Mouse (Mus musculus): ENCODE results near the gene Kcnt2.

Gene Kcnt2

DNA sequence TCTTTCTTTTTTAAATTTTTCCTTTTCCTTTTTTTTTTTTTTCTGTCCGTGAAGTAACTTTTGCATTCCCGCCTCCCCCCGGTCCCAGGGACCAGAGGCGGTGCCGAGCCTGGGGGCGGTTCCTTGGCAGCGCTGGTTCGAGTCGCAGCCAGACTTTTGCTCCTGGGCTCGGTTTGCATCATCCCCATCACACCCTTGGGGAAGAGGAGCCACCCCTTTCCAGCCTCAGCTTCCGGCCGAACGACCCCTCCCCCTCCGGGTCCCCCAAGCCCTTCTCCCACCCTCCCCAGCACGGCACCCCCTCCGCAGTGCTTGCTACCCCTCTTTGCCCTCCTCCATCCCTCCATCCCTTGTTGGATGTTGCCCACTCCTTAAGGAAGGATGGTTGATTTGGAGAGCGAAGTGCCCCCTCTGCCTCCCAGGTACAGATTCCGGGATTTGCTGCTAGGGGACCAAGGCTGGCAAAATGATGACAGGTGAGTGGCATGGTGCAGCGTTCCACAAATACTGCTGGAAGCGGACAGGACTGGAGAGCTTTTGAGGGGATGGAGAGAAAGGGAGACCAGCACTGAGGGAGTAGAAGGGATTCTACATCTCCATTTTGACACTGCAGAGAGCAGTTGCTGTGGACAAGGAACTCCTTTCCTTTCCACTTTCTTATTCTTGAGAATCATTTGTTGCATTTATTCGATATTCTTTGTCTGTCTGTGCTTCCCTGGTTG is at the start of gene Kcnt2:
Kcnt2 (plus strand) TSS at position 283 of the 722 bp plus-strand sequence.
- no peak for DNase-seq (ENCODE audit: low spot score in 2 of 2)

DNA sequence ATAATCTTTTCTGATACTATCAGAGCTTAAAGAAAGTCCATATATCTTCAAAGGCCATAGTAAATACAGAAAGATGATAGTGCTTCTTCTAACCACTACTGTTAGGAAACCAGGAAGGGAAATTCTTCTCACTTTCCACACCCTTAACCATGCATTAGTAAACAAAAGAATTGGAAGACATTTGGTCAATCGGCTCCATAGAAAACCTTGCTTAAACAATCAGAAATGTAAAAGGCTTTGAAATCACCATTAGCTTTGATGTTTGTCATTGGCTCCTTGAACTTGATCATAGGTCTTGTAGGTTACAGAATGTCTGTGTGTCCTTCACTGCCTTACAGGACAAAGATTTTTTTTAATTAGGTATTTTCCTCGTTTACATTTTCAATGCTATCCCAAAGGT is 40.6 kb upstream of the Kcnt2 start:
- no peak for DNase-seq (ENCODE audit: low spot score in 2 of 2)

DNA sequence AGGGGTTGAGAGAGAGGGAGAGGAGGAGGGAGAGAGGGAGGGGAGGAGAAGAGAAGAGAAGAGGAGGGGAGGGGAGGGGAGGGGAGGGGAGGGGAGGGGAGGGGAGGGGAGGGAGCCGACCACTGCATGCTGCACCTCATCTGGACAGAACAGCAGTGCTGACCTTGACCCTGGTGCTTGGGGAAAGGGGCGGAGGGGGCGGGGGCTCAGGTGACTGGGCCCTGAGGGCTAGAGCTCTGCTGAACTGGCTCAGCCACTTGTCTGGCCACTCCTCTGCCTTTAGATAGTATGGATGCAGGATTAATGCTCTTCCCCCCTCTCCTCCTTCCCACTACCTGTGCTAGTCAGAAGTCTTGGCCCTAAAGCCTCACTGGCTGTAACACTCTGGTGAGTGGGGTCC is 20.7 kb upstream of the Kcnt2 start:
- no peak for DNase-seq (ENCODE audit: low spot score in 2 of 2)

DNA sequence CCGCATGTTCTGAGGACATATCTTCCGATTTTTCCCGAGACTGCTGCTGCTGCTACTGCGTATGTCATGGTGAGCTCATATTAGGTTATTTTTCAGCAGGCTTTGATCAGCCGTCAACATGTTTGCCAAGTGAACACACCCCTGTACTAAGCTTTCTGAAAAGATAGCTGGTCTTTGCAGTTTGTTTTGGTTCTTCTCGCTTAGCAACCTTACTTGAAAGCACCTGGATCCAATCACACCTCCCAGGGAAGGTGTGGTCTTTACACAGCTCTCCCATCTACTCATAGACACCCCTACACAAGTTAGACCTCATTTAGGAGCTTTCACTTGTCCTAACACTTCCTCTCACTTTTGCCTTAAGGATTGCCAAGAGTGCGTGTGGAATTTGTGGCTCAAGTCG is 19.3 kb upstream of the Kcnt2 start:
- no peak for DNase-seq (ENCODE audit: low spot score in 2 of 2)

DNA sequence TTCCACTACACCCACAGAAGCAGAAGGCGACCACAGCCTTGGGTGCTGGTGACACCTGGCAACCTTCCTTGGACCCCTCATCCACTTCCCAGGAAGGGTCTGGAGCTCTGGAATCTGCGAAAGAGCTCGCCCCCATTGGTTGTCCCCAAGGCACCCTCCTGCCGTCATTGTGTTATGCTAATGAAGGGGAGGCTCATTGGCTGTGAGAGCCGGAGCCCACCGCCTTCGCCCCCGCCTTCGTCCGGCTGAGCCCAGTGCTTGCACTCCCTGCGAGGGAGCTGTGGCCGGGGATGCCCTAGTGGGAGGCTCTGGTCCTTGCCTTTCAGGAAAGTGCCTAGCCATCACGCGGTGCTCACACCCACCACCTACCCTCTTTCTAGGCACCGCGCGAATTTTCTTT is 493 bp upstream of the Kcnt2 start:
- no peak for DNase-seq (ENCODE audit: low spot score in 2 of 2)

DNA sequence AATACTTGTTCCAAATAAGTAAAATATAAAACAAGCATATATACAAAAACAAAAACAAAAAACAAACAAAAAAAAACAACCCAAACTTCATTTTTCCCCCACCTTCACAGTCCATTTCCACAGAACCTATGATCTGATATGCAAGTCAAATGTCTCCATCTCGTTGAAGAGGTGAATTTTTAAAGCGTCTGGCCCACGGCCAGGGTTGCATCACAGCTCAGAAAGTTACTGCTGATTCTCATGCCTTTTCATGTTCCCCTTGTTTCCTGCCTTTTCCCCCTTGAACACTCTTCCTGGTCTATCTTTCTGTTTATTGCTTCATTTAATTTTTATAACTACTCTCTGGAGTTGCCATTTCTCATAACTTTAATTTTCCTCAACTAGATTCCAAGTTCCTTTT is 18.7 kb downstream of the Kcnt2 start:
- no peak for DNase-seq (ENCODE audit: low spot score in 2 of 2)

DNA sequence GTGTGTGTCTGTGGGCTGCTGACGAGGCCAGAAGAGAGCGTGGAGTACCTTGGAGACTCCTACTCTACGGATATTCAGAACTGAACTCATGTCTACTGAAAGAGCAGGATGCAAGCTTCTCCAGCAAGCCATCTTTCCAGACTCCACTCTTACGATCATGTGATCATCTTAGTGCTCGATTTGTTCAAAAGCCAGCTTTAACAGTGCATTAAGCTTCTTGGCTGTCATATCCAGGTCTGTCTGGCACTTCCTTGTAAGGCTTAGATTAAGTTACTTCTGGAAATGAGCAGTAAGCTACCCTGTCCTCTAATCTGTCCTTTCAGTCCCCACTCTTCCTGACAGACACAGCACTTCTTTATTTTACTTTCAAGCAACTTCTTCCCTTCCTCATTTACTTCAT is 20.1 kb downstream of the Kcnt2 start:
- DNase-seq (ENCODE audit: low spot score in 2 of 2): no peak

DNA sequence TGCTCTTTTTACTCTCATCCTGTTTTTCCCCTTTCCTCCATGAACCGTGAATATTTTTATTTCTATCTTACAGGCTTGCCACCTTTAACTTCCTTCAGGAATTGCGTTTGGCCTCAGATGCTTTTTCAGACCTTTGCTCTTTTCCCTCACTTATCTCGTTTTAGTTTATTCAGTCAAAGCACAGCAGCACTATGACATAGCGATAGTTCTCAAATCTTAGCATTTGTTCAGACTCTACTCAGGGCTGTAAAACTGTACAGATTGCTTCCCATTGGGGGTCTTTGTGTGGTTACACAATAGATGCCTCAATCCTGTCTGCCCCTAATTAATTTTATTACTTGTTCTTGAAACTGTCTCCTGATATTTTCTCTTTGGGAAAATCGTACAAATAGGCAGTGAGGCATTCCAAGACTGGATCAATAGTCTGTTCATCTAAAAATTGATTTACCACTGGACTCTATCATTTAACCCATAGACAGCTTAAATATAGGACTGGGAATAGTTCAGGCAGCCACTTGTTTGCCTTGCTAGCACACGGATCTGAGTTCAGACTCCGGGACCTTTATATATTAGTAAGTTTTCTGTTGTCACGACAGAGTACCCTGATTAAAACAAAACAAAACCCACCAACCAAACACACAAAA is 20.8 kb downstream of the Kcnt2 start:
- DNase-seq (ENCODE audit: low spot score in 2 of 2): no peak

DNA sequence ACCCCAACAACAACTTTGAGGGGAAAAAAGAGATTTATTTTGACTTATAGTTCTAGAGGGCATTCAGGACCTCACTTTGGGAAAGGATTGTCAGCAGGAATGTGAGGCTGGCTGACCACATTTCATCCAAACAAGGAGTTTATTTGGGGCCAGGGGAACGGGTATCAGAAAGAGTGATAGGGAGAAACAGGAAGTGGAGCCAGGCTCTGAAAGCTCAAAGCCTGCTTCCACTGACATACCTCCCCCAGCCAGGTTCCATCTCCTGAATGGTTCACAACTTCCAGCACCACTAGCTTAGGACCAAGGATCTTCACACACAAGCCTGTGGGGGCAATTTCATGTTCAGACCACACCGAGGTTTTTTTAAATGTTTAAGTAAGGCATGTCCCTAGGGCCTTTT is 21.3 kb downstream of the Kcnt2 start:
- DNase-seq (ENCODE audit: low spot score in 2 of 2): no peak

DNA sequence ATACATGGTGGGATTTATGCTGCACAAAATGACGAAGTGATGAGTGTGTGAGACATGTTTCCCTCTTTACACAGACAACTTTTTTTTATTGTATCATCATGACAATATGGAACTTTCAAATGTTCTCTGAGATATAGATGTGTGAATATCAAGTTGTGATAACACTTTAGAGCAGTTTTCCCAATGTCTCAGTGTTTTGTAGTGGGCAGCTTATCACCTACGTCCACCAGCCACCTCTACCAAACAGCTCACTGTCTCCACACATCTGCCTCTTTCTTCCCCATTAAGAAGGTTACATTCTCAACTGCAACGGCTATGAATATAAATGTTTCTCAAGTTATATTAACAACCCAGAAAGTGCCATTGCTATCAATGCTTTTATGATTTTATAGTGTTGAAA is 27.7 kb downstream of the Kcnt2 start:
- no peak for DNase-seq (ENCODE audit: low spot score in 2 of 2)

DNA sequence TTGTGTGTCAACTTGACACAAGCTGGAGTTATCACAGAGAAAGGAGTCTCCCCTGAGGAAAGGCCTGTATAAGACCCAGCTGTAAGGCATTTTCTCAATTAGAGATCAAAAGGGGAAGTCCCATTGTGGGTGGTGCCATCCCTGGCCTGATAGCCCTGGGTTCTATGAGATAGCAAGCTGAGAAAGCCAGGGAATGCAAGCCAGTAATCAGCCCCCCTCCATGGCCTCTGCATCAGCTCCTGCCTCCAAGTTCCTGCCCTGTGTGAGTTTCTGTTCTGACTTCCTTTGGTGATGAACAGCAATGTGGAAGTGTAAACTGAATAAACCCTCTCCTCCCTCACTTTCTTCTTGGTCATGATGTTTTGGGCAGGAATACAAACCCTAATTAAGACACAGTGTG is 29.9 kb downstream of the Kcnt2 start:
- no peak for DNase-seq (ENCODE audit: low spot score in 2 of 2)

DNA sequence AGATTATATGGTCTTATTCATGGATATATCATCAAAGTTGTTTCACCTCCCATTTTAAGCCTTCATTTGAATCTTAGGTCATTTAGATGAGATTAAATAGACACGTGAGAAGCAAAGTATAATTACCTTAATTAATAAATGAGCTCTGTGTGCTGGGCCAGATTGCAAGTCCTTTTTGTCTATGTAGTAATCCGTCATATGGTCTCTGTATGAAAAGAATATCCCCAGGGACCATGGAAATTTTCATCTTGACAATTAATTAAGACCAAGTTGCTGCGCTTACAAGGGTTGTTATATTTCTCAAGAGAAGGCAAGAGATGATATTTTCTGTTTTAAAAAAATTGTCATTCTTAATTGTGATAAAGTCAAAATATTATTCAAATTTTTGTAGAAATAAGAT is 47.2 kb downstream of the Kcnt2 start:
- DNase-seq (ENCODE audit: low spot score in 2 of 2): no peak

DNA sequence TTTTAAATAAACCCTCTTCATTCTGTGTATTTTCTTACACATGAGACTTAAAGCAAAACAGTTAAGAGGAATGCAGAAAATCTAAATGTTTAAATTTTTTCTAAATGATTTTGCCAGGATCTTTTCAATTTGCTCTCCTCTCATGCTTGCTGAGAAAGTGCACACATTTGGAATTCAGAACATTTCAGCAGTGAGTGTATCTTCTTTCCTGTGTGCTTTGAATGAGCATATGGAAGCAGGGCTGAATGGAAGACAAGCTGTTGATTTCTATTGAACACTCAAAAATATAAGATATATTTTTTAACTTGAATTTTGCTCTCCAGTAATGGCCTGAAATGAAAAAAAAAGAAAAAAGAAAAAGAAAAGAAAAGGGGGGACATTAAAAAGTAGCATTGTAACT is 49.5 kb downstream of the Kcnt2 start:
- DNase-seq (ENCODE audit: low spot score in 2 of 2): no peak

DNA sequence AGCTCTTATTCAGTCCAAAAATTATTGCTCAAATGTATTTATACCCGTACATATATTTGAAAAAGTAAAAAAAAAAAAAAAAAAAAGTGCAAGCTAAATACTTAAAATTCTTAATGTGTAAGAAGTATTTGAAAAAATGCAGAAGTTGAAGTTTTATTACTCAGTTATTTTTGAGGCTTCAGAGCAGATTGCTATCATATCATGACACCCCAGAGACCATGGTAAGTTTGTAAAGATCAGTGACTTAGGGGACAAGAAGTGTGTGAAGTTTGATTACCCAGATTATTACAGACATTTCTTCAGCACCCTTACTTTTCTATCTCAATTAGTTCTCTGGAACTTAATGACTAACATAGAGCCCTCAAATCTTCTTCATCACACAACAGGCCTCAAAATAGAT is 58.3 kb downstream of the Kcnt2 start:
- no peak for DNase-seq (ENCODE audit: low spot score in 2 of 2)

DNA sequence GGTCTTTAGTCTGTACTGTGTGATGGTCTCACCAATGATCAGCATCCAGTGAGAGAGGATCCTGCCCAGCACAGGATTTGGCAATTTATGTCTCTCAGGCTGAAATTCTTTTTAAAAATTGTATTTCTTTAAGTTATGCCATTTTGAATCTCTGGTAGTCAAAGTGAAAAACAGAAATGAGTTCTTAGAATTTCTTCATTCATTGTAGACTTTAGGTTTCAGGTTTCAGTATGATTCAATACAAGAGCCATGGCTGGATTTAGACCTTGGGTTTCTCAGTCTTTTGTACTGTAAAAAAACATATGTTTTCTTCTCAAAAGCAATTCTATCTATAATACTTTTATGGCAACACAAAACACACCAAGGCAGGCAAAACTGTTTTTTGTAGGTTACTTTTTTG is 59.4 kb downstream of the Kcnt2 start:
- DNase-seq (ENCODE audit: low spot score in 2 of 2): no peak

DNA sequence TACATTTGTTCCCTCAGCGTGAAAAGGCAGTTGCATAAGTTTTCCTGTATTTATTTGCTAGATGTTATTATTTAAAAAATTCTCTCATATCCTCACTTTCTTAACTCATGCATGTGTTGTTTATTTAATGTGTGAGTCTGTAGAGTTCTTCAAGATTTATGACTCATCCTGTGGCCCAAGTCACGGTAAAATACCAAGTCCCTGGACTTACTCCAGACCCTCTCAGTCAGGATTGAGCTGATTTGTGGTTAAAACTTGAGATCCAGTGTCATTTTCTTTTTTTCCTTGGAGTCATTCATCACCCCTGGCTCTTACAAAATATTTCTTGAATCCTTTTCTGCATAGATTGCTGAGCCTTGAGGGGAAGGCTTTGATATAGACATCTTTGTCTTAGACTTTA is 60.4 kb downstream of the Kcnt2 start:
- no peak for DNase-seq (ENCODE audit: low spot score in 2 of 2)

DNA sequence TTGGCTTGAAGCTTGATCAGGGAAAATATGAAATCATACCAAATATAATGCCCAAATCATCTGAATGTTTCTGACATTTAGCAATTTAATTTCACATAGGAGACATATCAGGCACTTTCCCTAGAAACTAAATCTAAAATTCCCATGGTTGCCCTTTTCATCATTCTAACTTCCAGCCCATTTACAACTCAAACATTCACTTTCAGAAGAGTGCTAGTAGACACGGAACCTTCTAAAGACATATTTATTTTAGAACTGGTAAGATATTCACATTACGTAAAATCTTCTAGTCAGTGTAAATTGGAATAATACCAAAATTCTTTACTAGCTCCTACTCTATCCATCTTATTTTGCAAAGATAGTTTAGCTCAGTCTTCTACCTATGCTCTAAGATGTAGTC is 64.8 kb downstream of the Kcnt2 start:
- DNase-seq (ENCODE audit: low spot score in 2 of 2): no peak

DNA sequence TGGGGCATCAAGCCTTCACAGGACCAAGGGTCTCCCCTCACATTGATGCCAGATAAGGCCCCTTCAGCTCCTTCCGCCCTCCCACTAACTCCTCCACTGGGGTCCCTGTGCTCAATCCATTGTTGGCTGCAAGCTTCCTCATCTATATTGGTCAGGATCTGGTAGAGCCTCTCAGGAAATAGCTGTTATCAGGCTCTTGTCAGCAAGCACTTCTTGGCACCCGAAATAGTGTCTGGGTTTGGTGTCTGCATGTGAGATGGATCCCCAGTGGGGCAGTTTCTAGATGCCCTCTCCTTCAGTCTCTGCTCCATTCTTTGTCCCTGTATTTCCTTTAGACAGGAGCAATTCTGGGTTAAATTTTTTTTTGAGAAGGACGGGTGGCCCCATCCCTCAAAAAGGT is 79.1 kb downstream of the Kcnt2 start:
- no peak for DNase-seq (ENCODE audit: low spot score in 2 of 2)

DNA sequence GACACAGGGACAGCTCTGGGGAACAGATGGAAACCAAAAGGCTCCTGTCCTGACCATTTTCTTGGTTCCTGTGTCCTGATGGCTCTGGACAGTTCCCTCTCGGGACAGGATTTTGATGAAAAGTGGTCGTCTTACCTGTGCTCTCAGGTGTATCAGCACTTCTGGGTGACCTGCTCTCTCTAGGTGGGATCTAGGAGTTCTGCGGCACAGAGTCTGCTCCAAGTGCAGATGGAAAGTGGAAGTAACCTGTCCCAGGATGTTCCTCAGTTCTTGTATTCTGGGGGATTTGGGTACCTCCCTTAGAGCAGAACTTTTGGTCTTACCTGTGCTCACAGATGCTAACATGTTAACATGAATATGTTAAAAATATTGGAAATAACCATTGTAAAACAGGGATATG is 80.8 kb downstream of the Kcnt2 start:
- DNase-seq (ENCODE audit: low spot score in 2 of 2): no peak

DNA sequence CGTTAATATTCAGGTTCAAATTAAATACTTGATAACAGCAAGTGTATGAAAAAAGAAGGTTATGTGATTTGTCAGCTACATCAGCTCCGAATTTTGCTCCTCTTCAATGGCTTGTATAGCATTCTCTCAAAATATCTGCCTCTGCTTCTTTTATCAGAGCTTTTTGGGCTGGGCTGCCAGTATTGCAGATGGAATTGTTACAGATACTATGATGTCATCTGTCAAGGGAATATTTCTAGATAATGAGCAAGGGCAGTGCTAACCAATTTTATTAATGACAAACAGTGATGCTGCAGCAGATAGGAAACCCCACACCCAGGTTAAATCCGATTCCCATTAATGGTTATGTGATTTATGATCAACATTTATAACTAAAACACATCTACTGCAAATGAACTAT is 87.7 kb downstream of the Kcnt2 start:
- no peak for DNase-seq (ENCODE audit: low spot score in 2 of 2)

DNA sequence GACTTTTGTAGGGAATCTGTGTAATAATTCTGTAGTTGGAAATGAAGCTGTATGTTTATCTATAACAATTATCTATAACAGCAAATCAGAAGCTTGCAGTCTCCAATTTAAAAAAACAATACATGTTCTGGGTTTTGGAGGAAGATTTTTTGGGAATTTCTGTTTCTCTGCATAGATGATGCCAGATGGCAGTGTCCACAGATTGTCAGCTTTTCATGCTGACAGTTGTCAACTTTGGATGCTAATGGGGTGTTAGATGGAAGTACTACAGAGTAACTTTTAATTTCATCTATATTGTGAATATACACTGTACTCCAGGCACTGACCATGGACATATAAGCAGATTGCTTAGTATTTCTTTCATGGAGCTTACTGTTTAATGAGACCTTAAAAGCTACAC is 92.5 kb downstream of the Kcnt2 start:
- no peak for DNase-seq (ENCODE audit: low spot score in 2 of 2)

DNA sequence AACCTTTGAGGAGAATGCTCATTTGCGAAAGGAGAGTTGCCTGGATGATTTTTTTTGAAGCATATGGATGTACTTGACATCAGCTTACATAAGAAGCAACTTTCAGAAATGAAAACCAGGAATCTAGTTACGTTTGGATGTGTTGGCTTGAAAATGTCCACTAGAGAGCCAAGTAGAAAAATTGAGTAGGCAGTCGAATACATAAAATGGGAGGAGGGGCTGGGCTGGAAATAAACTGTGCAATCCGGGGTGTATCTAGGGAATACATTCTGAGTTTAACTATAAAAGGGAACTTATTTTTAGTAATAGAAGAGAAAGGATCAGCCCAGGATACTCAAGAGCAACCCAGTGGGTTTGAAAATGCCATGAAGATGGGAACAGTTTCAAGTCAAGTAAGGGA is 93.4 kb downstream of the Kcnt2 start:
- DNase-seq (ENCODE audit: low spot score in 2 of 2): no peak

DNA sequence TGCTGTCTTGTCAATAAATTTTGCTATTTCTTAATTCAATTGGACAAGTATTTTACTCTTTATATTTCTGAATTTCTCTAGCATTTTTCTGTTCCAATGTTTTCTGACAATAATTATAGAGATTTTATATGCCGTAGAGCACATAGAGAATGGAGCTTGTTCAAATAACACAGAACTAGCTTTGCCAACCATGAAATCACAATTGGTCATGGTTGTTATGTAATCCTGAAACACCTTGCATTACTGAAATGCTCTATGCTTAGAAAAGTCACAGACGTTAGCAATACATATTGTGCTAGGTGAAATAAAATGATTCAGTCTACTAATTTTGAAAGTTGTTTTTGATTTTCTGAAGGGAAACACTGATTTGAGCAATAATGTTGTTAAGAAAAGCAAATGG is 118.8 kb downstream of the Kcnt2 start:
- DNase-seq (ENCODE audit: low spot score in 2 of 2): no peak

DNA sequence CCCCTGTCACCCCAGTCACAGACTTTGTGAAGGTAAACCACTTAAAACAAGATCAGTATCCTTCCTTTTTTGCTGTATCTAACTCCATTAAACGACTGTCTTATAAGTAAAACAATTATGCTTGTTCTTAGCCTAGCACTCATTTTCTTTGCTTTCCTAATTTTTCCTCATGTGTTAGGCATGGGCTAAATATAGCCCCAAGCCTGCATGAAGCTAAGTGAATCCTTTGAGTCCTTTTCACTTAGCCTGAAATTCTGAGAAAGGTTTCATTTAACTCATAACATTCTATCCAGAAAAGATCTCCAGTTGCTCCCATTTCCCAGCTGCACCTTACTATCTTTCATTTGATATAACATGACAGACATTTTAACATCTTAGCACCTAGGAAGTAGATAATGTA is 127.6 kb downstream of the Kcnt2 start:
- DNase-seq (ENCODE audit: low spot score in 2 of 2): no peak
